Mouse (Mus musculus) heart, embryonic 11.5 days (tissue): Measurements from ENCODE around the gene Trim40. TPM values are rescaled to one million over a fixed set of nuclear protein-coding genes. Genes with fewer than 3 reads are reported as not detected.

Experiments
- ATAC-seq: fragments of 200-750 bp; cut with Nextera tagmentation; replicated peaks from 2 replicates; pipeline ENCODE4 v1.8.0; 2017; ENCODE audit warnings: moderate library complexity; ENCODE audit not compliant: insufficient number of reproducible peaks, low FRiP score, low TSS enrichment
- H3K27ac ChIP-seq: fragments of 300-500 bp; sonication (generic); 2 replicates; pipeline ENCODE4 v1.5.1; 2014; ENCODE audit warnings: mild to moderate bottlenecking, low read depth, low read length
- H3K27me3 ChIP-seq: fragments of 300-500 bp; sonication (generic); 2 replicates; pipeline ENCODE4 v1.6.1; 2014; ENCODE audit warnings: mild to moderate bottlenecking, low read length, mixed read lengths; ENCODE audit not compliant: control insufficient read depth, insufficient read depth
- H3K36me3 ChIP-seq: fragments of 300-500 bp; sonication (generic); 2 replicates; pipeline ENCODE4 v1.6.1; 2014; ENCODE audit warnings: mild to moderate bottlenecking, low read length, moderate library complexity, mixed read lengths; ENCODE audit not compliant: control insufficient read depth, insufficient read depth
- H3K4me1 ChIP-seq: fragments of 300-500 bp; sonication (generic); 2 replicates; pipeline ENCODE4 v1.6.1; 2014; ENCODE audit warnings: low read length; ENCODE audit not compliant: control insufficient read depth, insufficient read depth
- H3K4me2 ChIP-seq: fragments of 300-500 bp; sonication (generic); 2 replicates; pipeline ENCODE4 v1.6.1; 2014; ENCODE audit warnings: mild to moderate bottlenecking, moderate library complexity
- H3K4me3 ChIP-seq: fragments of 300-500 bp; sonication (generic); 2 replicates; pipeline ENCODE4 v1.5.1; 2014; ENCODE audit warnings: low read depth, low read length
- H3K9ac ChIP-seq: fragments of 300-500 bp; sonication (generic); 2 replicates; pipeline ENCODE4 v1.6.1; 2014; ENCODE audit warnings: mild to moderate bottlenecking, low read depth, low read length, moderate library complexity
- H3K9me3 ChIP-seq: fragments of 300-500 bp; sonication (generic); replicated peaks from 2 replicates; pipeline ENCODE4 v1.6.1; 2016; ENCODE audit warnings: low read length; ENCODE audit not compliant: control insufficient read depth
- WGBS: fragments of 180-500 bp; shearing (Covaris S2); extraction: QIAGEN DNeasy Blood & Tissue Kit; methylation state at CpG from one replicate; pipeline ENCODE4 v1.1.7; 2014; ENCODE audit not compliant: insufficient replicate concordance; 5-methylcytosine and 5-hydroxymethylcytosine counted together
- polyA plus RNA-seq: library from polyadenylated mRNA; unstranded; fragments of >200 nt; fragmentation: Nextera tagmentation; extraction: Ambion mirVana; gene quantifications from 2 replicates; pipeline ENCODE4 v1.2.1, GENCODE M21; 2014

Trim40 gene
- polyA plus RNA-seq: not detected in 2 replicates

GRCm38 (mm10) chr17:36890073-36890903 lies at the start of gene Trim40:
Gene Trim40, minus strand, starts transcription at chr17:36890123.
- H3K4me2 ChIP-seq: no peak within 1 kb of the TSS
- 84% methylated on average over 5 of the region's 5 CpGs for WGBS
- no peaks in the 10 kb centered on the region for H3K36me3 ChIP-seq
- no peaks in the 10 kb centered on the region for H3K4me1 ChIP-seq
- no peak within 1 kb of the TSS for H3K9ac ChIP-seq
- H3K4me3 ChIP-seq: no peak within 1 kb of the TSS
- H3K9me3 ChIP-seq: no peaks in the 10 kb centered on the region
- H3K27me3 ChIP-seq: peaks cover 7% of the 10 kb centered on the region; the same call in 1 of the 2 replicates
- H3K27ac ChIP-seq: no peak within 1 kb of the TSS
- ATAC-seq: no peak

DNA sequence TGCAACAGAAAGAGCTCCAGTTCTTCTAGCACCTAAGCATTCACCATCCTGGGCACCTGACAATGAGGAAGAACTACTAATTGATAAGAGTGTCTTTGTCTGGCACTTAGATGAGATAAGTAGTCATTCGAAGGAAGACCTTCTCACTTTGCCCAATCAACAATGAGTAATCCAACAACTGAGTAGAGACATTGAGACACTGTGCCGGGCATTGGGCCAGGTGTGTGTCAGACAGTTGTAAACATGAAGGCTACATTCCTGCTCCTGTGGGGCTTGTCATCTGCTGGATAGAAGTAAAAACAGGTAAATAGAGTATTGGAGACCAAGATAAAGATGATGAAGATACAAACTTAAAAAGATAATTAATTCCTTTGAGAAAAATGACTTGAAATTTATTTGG lies 48.1 kb upstream of the Trim40 start:
- H3K27ac ChIP-seq: no peak overlapping the region
- ATAC-seq: no peak
- whole genome bisulfite sequencing: 61% methylated on average over 2 of the region's 2 CpGs
- no peaks in the 10 kb centered on the region for H3K9me3 ChIP-seq
- peaks cover 7% of the 10 kb centered on the region; the same call in 1 of the 2 replicates for H3K4me1 ChIP-seq
- no peak overlapping the region for H3K9ac ChIP-seq
- H3K4me2 ChIP-seq: no peak overlapping the region
- H3K4me3 ChIP-seq: no peak overlapping the region
- H3K27me3 ChIP-seq: peaks cover 31% of the 10 kb centered on the region
- H3K36me3 ChIP-seq: no peaks in the 10 kb centered on the region

- 46% methylated on average over 2 of the region's 2 CpGs for WGBS
- no peak overlapping the region for H3K27ac ChIP-seq
- no peaks in the 10 kb centered on the region for H3K4me1 ChIP-seq
- H3K36me3 ChIP-seq: no peaks in the 10 kb centered on the region
- ATAC-seq: no peak
- H3K4me3 ChIP-seq: no peak overlapping the region
- no peaks in the 10 kb centered on the region for H3K27me3 ChIP-seq
- no peak overlapping the region for H3K4me2 ChIP-seq
- no peak overlapping the region for H3K9ac ChIP-seq
- H3K9me3 ChIP-seq: no peaks in the 10 kb centered on the region
Observed at GRCm38 (mm10) chr17:36931806-36932205, 41.9 kb upstream of the Trim40 start.

GRCm38 (mm10) chr17:36931130-36931529 lies 41.2 kb upstream of the Trim40 start:
- Histone ChIP-seq H3K27ac (no peak overlapping the region), H3K36me3 (no peaks in the 10 kb centered on the region), H3K9ac (no peak overlapping the region), H3K4me1 (no peaks in the 10 kb centered on the region), H3K4me2 (no peak overlapping the region), H3K27me3 (no peaks in the 10 kb centered on the region), H3K9me3 (no peaks in the 10 kb centered on the region), H3K4me3 (no peak overlapping the region)
- ATAC-seq: no peak
- WGBS: 76% methylated on average over 4 of the region's 4 CpGs

- ATAC-seq: no peak
- H3K4me1 ChIP-seq: no peaks in the 10 kb centered on the region
- no peaks in the 10 kb centered on the region for H3K9me3 ChIP-seq
- no peak overlapping the region for H3K4me3 ChIP-seq
- H3K27ac ChIP-seq: no peak overlapping the region
- H3K9ac ChIP-seq: no peak overlapping the region
- no peaks in the 10 kb centered on the region for H3K36me3 ChIP-seq
- no peaks in the 10 kb centered on the region for H3K27me3 ChIP-seq
- 59% methylated on average over 6 of the region's 6 CpGs for WGBS
- no peak overlapping the region for H3K4me2 ChIP-seq
Observed at GRCm38 (mm10) chr17:36930233-36930632, 40.3 kb upstream of the Trim40 start.

- ATAC-seq: no peak
- Histone ChIP-seq H3K36me3 (no peaks in the 10 kb centered on the region), H3K27ac (no peak overlapping the region), H3K9me3 (no peaks in the 10 kb centered on the region), H3K9ac (no peak overlapping the region), H3K4me1 (no peaks in the 10 kb centered on the region), H3K4me3 (no peak overlapping the region), H3K4me2 (no peak overlapping the region), H3K27me3 (no peaks in the 10 kb centered on the region)
- 63% methylated on average over 12 of the region's 12 CpGs for WGBS
Observed at GRCm38 (mm10) chr17:36929236-36929932, 39.5 kb upstream of the Trim40 start.

DNA sequence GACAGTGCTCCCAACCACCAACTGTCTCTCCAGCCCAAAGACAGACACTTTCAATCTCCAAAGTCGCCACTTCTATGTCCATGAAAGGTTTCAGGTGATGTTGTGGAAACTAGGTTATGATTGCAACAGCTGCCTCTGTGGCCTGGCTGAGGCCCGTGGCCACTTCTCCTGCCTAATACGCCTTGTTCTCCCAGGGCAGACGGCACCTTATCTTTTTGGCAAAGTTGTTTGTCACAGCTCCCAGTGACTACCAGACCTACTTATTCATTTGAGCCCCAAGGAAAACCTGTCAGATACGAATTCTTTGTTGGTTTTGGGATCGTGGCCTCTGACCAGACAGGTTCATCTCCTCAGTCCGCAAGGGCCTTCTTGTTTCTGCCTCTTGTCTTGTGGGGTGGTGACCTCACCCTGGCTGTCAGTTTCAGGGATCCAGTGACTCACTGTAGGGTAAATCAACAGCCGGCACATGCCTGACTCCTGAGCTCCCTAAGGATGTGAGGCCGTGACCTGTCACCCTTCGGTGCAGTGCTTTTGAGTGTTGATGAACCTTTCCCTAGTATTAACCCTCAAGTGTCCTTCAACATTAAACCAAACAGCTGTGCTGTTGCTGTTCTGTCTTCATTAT lies 37.7 kb upstream of the Trim40 start:
- Histone ChIP-seq H3K4me1 (no peaks in the 10 kb centered on the region), H3K9ac (no peak overlapping the region), H3K4me2 (no peak overlapping the region), H3K4me3 (no peak overlapping the region), H3K9me3 (no peaks in the 10 kb centered on the region), H3K36me3 (no peaks in the 10 kb centered on the region), H3K27ac (no peak overlapping the region), H3K27me3 (no peaks in the 10 kb centered on the region)
- ATAC-seq: no peak
- 35% methylated on average over 10 of the region's 10 CpGs for WGBS

DNA sequence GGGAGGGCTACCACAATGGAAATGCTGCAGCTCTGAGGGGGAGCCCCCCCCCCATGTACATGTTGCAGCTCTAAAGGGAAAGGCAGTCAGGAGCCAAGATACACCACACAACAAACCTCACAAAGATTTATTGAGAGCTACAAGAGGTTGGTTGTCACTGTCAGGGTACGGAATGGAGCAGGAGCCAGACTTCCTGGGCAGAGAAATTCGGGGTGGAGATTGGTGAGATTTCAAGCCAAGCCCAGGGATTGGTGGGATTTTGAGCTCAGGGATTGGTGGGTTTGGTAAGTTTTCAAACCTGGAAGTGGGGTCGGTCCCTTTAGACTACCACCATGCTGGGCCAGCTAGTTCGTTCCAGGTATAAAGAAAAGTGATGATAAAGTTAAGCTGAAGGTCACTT lies 33.6 kb upstream of the Trim40 start:
- Histone ChIP-seq H3K4me3 (no peak overlapping the region), H3K4me1 (no peaks in the 10 kb centered on the region), H3K27me3 (no peaks in the 10 kb centered on the region; the same call in 1 of the 2 replicates), H3K9me3 (no peaks in the 10 kb centered on the region), H3K4me2 (no peak overlapping the region), H3K9ac (no peak overlapping the region), H3K27ac (no peak overlapping the region), H3K36me3 (no peaks in the 10 kb centered on the region)
- no peak for ATAC-seq
- WGBS: 51% methylated on average over 4 of the region's 4 CpGs
